Mouse (Mus musculus): ENCODE data around the gene Pacrg.

- TF ChIP-seq CTCF (IDR thresholded peaks at IDR 0.05; ENCODE audit: low read depth, low read length) (no peak), GATA1 (IDR thresholded peaks at IDR 0.05; ENCODE audit: borderline replicate concordance, low read length) (no peak), TAL1 (conservative IDR thresholded peaks at IDR 0.05; ENCODE audit: low read depth, low read length) (no peak), POLR2AphosphoS5 (IDR thresholded peaks at IDR 0.05; ENCODE audit: insufficient replicate concordance, low read depth, low read length) (no peak)
Observed at GRCm38 (mm10) chr17:10508088-10508487, 332.0 kb downstream of the Pacrg start.

All from G1E (cell line).